In genomic region chr9:35018056-35018455, GRCm38 (mm10) we compare ENCODE assay signal across 9 mouse cellular contexts.
A peak's percentile ranks its signal among the peaks of the same experiment; 100 is the strongest.
DNase-seq lines count a peak whose midpoint lies in the region; ATAC-seq and TF ChIP-seq lines count a peak whose summit lies in the region.
"Had no signal": no experiment of that assay in that cellular context is flagged by ENCODE, and none has a peak within 500 bp of the region (broad histone marks: within the 10 kb centered on the region; RNA-seq: fewer than 3 reads in every experiment).

No protein-coding gene starts in this region.

- no peak overlapping the region for H3K9ac ChIP-seq in heart, embryonic 16.5 days (ENCODE audit: low read length)
- H3K9ac ChIP-seq in forebrain, embryonic 14.5 days (ENCODE audit: low read length): no peak overlapping the region; the same call in 1 of the 2 replicates
- no peak overlapping the region for H3K9ac ChIP-seq in limb, embryonic 12.5 days (replicated peaks)
- H3K9ac ChIP-seq: liver, postnatal 0 days had no signal

- WGBS in heart, embryonic 16.5 days: 14% methylated on average over 5 of the region's 5 CpGs
- 26% methylated on average over 5 of the region's 5 CpGs for WGBS in lung, adult 2 months
- WGBS in forebrain, embryonic 14.5 days: 42% methylated on average over 5 of the region's 5 CpGs
- 25% methylated on average over 5 of the region's 5 CpGs for WGBS in limb, embryonic 12.5 days

- no peak for ATAC-seq in heart, embryonic 16.5 days (replicated peaks; ENCODE audit: extremely low read depth, insufficient read depth, low FRiP score)
- ATAC-seq in forebrain, embryonic 14.5 days: peak; percentile 33; the same call in 1 of the 2 replicates
- no peak for ATAC-seq in limb, embryonic 12.5 days (ENCODE audit: insufficient number of reproducible peaks, insufficient read depth, low FRiP score, low TSS enrichment, low read depth)
- ATAC-seq: liver, postnatal 0 days had no signal

- H3K4me1 ChIP-seq in heart, embryonic 16.5 days (ENCODE audit: control insufficient read depth, insufficient read depth, low read length): peaks cover 11% of the 10 kb centered on the region
- H3K4me1 ChIP-seq in lung, adult 2 months (ENCODE audit: control insufficient read depth, insufficient read depth, low read length): no peaks in the 10 kb centered on the region
- H3K4me1 ChIP-seq in forebrain, embryonic 14.5 days (ENCODE audit: control insufficient read depth, insufficient read depth, low read length): peaks cover 16% of the 10 kb centered on the region
- peaks cover 16% of the 10 kb centered on the region for H3K4me1 ChIP-seq in limb, embryonic 12.5 days (replicated peaks)

- no peaks in the 10 kb centered on the region for H3K36me3 ChIP-seq in heart, embryonic 16.5 days (ENCODE audit: control insufficient read depth, insufficient read depth)
- H3K36me3 ChIP-seq in forebrain, embryonic 14.5 days (ENCODE audit: control insufficient read depth, insufficient read depth, low read length): no peaks in the 10 kb centered on the region
- no peaks in the 10 kb centered on the region for H3K36me3 ChIP-seq in limb, embryonic 12.5 days

- no peak overlapping the region; the same call in 1 of the 2 replicates for H3K4me3 ChIP-seq in heart, embryonic 16.5 days (ENCODE audit: low read length)
- H3K4me3 ChIP-seq in lung, adult 2 months (replicated peaks; ENCODE audit: extremely low read depth, low read depth, low read length): no peak overlapping the region
- no peak overlapping the region for H3K4me3 ChIP-seq in forebrain, embryonic 14.5 days (ENCODE audit: low read depth, low read length)
- no peak overlapping the region for H3K4me3 ChIP-seq in limb, embryonic 12.5 days (replicated peaks)

- peaks cover 3% of the 10 kb centered on the region; the same call in 1 of the 2 replicates for H3K27me3 ChIP-seq in heart, embryonic 16.5 days (ENCODE audit: control insufficient read depth, insufficient read depth, low read length)
- H3K27me3 ChIP-seq in forebrain, embryonic 14.5 days (replicated peaks; ENCODE audit: control insufficient read depth, insufficient read depth, low read length): no peaks in the 10 kb centered on the region
- 0 out of 2 replicates have a peak, but pooled peaks cover 6% of the 10 kb centered on the region for H3K27me3 ChIP-seq in limb, embryonic 12.5 days

- TF ChIP-seq CTCF in lung, adult 2 months (IDR thresholded peaks at IDR 0.05; ENCODE audit: insufficient read depth, low read length): no peak

- H3K9me3 ChIP-seq in heart, embryonic 16.5 days (replicated peaks; ENCODE audit: control insufficient read depth, low read length): no peaks in the 10 kb centered on the region
- H3K9me3 ChIP-seq in forebrain, embryonic 14.5 days (replicated peaks; ENCODE audit: control insufficient read depth, low read length): no peaks in the 10 kb centered on the region
- no peaks in the 10 kb centered on the region for H3K9me3 ChIP-seq in limb, embryonic 12.5 days

- peak overlapping the region; percentile 49; the same call in 1 of the 2 replicates for H3K4me2 ChIP-seq in heart, embryonic 16.5 days (ENCODE audit: low read depth, low read length)
- peak overlapping the region; percentile 29 for H3K4me2 ChIP-seq in forebrain, embryonic 14.5 days (ENCODE audit: low read length)
- H3K4me2 ChIP-seq in limb, embryonic 12.5 days: peak overlapping the region; percentile 44

- no peak overlapping the region for H3K27ac ChIP-seq in heart, embryonic 16.5 days (ENCODE audit: low read length)
- H3K27ac ChIP-seq in forebrain, embryonic 14.5 days (ENCODE audit: low read depth, low read length): no peak overlapping the region
- H3K27ac ChIP-seq in limb, embryonic 12.5 days: no peak overlapping the region

- no peak for TF ChIP-seq POLR2A in lung, adult 2 months (IDR thresholded peaks at IDR 0.05; ENCODE audit: borderline replicate concordance, extremely low read depth, low read depth, low read length)

- intact Hi-C loops in heart, postnatal 14 days (cut with DNase I): loop anchor here (2.0 to 5.0 kb wide), 4 partner anchors 161 to 966 kb away; no protein-coding TSS in a partner anchor

- no peak for DNase-seq in heart, postnatal 14 days
- peak; percentile 26 for DNase-seq in lung, postnatal 10 days
- DNase-seq in lung, adult 2 months: no peak
- no peak for DNase-seq in forebrain, embryonic 14.5 days (ENCODE audit: low spot score)
- DNase-seq in ovary, adult 18-20 months (ENCODE audit: low spot score): no peak
- DNase-seq in ovary, postnatal 36 days (ENCODE audit: low spot score): no peak
- DNase-seq: liver, postnatal 0 days had no signal
